Comparison of ENCODE assay signal across 33 mouse cellular contexts in the genomic region with DNA sequence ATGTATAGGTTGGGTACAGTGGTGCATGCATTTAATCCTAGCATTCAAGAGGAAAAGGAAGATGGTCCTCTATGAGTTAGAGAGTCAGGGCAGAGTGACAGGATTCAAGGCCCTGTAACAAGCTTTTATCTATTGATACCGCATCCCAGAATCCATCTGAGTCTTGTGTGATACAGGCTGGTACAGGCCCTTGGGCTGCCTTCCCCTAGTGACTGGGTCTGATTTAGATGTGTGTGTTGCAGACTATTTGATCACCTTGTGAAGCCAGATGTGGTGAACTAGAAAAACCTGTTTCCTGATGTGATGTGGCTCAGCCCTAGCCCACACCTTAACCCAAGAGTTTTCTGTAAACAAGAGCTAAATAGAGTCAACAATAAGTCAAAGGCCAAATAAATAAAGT. TPM values are rescaled to one million over a fixed set of nuclear protein-coding genes. Genes with fewer than 3 reads are reported as not detected.
DNase-seq lines count a peak whose midpoint lies in the region; ATAC-seq and TF ChIP-seq lines count a peak whose summit lies in the region.
"Had no signal": no experiment of that assay in that cellular context is flagged by ENCODE, and none has a peak within 500 bp of the region (broad histone marks: within the 10 kb centered on the region; RNA-seq: fewer than 3 reads in every experiment).

No protein-coding gene starts in this region.

- DNase-seq in CD4-positive, CD25-positive, alpha-beta regulatory T cell, adult 2 months (ENCODE audit: low read depth, low spot score): peak; percentile 8
- DNase-seq in kidney, adult 18-20 months: peak; percentile 1
- DNase-seq in lung, adult 2 months: peak; percentile 3
- DNase-seq in lung, adult 18-20 months: no peak
- no peak for DNase-seq in right cerebral cortex, postnatal 4 days
- DNase-seq: adrenal gland, adult 2 months; adrenal gland, postnatal 36 days; cerebellum, adult 8-10 months; cerebellum, postnatal 36 days; gastrocnemius, postnatal 36 days; heart, postnatal 14 days; kidney, adult 8-10 months; kidney, postnatal 14 days; lung, postnatal 36 days; right cerebral cortex, adult 18-20 months; thymus, adult 2 months had no signal

- H3K27ac ChIP-seq in kidney, embryonic 15.5 days: no peak overlapping the region
- H3K27ac ChIP-seq in stomach, embryonic 16.5 days (ENCODE audit: low read length): peak overlapping the region; percentile 46; the same call in 1 of the 2 replicates
- H3K27ac ChIP-seq: embryonic facial prominence, embryonic 12.5 days; intestine, embryonic 15.5 days; left cerebral cortex, adult 2 months; limb, embryonic 12.5 days; liver, embryonic 15.5 days; neural tube, embryonic 12.5 days had no signal

- H3K9me3 ChIP-seq in kidney, embryonic 15.5 days (replicated peaks): no peaks in the 10 kb centered on the region
- no peaks in the 10 kb centered on the region for H3K9me3 ChIP-seq in stomach, embryonic 16.5 days (replicated peaks; ENCODE audit: control insufficient read depth, low read length)
- H3K9me3 ChIP-seq: embryonic facial prominence, embryonic 12.5 days; intestine, embryonic 15.5 days; limb, embryonic 12.5 days; liver, embryonic 15.5 days; neural tube, embryonic 12.5 days had no signal

- H3K27me3 ChIP-seq in kidney, embryonic 15.5 days: peaks cover 13% of the 10 kb centered on the region
- peaks cover 2% of the 10 kb centered on the region; the same call in 1 of the 2 replicates for H3K27me3 ChIP-seq in stomach, embryonic 16.5 days (ENCODE audit: control insufficient read depth, insufficient read depth, low read length)

- H3K36me3 ChIP-seq in kidney, embryonic 15.5 days: no peaks in the 10 kb centered on the region
- H3K36me3 ChIP-seq in stomach, embryonic 16.5 days (ENCODE audit: control insufficient read depth, insufficient read depth, low read length): no peaks in the 10 kb centered on the region
- H3K36me3 ChIP-seq: embryonic facial prominence, embryonic 12.5 days; intestine, embryonic 15.5 days; limb, embryonic 12.5 days; liver, embryonic 15.5 days; neural tube, embryonic 12.5 days had no signal

- ATAC-seq in CD4-positive, CD25-positive, alpha-beta regulatory T cell, adult 4 months: no peak
- ATAC-seq in kidney, embryonic 15.5 days (replicated peaks; ENCODE audit: low FRiP score): no peak
- no peak for ATAC-seq in stomach, embryonic 16.5 days (ENCODE audit: insufficient read depth, low FRiP score)
- ATAC-seq: activated CD4-positive, CD25-positive, alpha-beta regulatory T cell, adult 4 months; forebrain, embryonic 14.5 days; hindbrain, embryonic 16.5 days; intestine, embryonic 15.5 days; midbrain, embryonic 16.5 days had no signal

- TF ChIP-seq CTCF in lung, adult 2 months (IDR thresholded peaks at IDR 0.05; ENCODE audit: insufficient read depth, low read length): no peak

- WGBS in kidney, embryonic 15.5 days: 89% methylated on average over 1 of the region's 1 CpGs
- 90% methylated on average over 1 of the region's 1 CpGs for WGBS in lung, adult 2 months
- 85% methylated on average over 1 of the region's 1 CpGs for WGBS in stomach, embryonic 16.5 days

- peaks cover 37% of the 10 kb centered on the region for H3K4me1 ChIP-seq in kidney, embryonic 15.5 days
- 0 out of 2 replicates have a peak, but pooled peaks cover 4% of the 10 kb centered on the region for H3K4me1 ChIP-seq in lung, adult 2 months (ENCODE audit: control insufficient read depth, insufficient read depth, low read length)
- H3K4me1 ChIP-seq in stomach, embryonic 16.5 days (ENCODE audit: control insufficient read depth, insufficient read depth, low read length): peaks cover 10% of the 10 kb centered on the region; the same call in 1 of the 2 replicates

- no peak overlapping the region for H3K4me3 ChIP-seq in kidney, embryonic 15.5 days (replicated peaks)
- H3K4me3 ChIP-seq in lung, adult 2 months (replicated peaks; ENCODE audit: extremely low read depth, low read depth, low read length): no peak overlapping the region
- no peak overlapping the region for H3K4me3 ChIP-seq in stomach, embryonic 16.5 days (replicated peaks; ENCODE audit: low read length)
- H3K4me3 ChIP-seq: embryonic facial prominence, embryonic 12.5 days; intestine, embryonic 15.5 days; left cerebral cortex, adult 2 months; limb, embryonic 12.5 days; liver, embryonic 15.5 days; neural tube, embryonic 12.5 days had no signal

- TF ChIP-seq POLR2A in lung, adult 2 months (IDR thresholded peaks at IDR 0.05; ENCODE audit: borderline replicate concordance, extremely low read depth, low read depth, low read length): no peak

- H3K9ac ChIP-seq in kidney, embryonic 15.5 days: no peak overlapping the region
- H3K9ac ChIP-seq in stomach, embryonic 16.5 days (ENCODE audit: low read length): no peak overlapping the region
- H3K9ac ChIP-seq: embryonic facial prominence, embryonic 12.5 days; intestine, embryonic 15.5 days; limb, embryonic 12.5 days; liver, embryonic 15.5 days; neural tube, embryonic 12.5 days had no signal

- H3K4me2 ChIP-seq in kidney, embryonic 15.5 days: no peak overlapping the region
- H3K4me2 ChIP-seq in stomach, embryonic 16.5 days (ENCODE audit: low read depth, low read length): no peak overlapping the region
- H3K4me2 ChIP-seq: embryonic facial prominence, embryonic 12.5 days; intestine, embryonic 15.5 days; limb, embryonic 12.5 days; liver, embryonic 15.5 days; midbrain, embryonic 11.5 days; neural tube, embryonic 12.5 days had no signal

RNA-seq across cellular contexts. Expression of a gene that starts 19.3 kb away (rescaled TPM):
- polyA plus RNA-seq in CD4-positive, CD25-positive, alpha-beta regulatory T cell, adult 4 months (2017; shearing (Covaris generic)): 1 to 10 TPM; 3.4 to 4.3 TPM
- 20.9 and 22.8 TPM in 2 replicates for polyA plus RNA-seq in kidney, embryonic 15.5 days (2015; fragmentation: Nextera tagmentation; extraction: Ambion mirVana)
- polyA plus RNA-seq in lung, adult 2 months (2012; rRNA removed): 13.4 and 14.0 TPM in 2 replicates
- polyA plus RNA-seq in stomach, embryonic 16.5 days (2015; fragmentation: Nextera tagmentation; extraction: Ambion mirVana): 15.1 and 17.2 TPM in 2 replicates

RNA-seq across cellular contexts. Expression of a gene that starts 54.5 kb away (rescaled TPM):
- polyA plus RNA-seq in CD4-positive, CD25-positive, alpha-beta regulatory T cell, adult 4 months (2017; shearing (Covaris generic)): under 1 TPM in 1 of 2 experiments, not detected in 1; 0.38 TPM
- 16.3 and 16.5 TPM in 2 replicates for polyA plus RNA-seq in kidney, embryonic 15.5 days (2015; fragmentation: Nextera tagmentation; extraction: Ambion mirVana)
- 14.9 and 15.2 TPM in 2 replicates for polyA plus RNA-seq in lung, adult 2 months (2012; rRNA removed)
- polyA plus RNA-seq in stomach, embryonic 16.5 days (2015; fragmentation: Nextera tagmentation; extraction: Ambion mirVana): 11.5 and 11.8 TPM in 2 replicates
- polyA plus RNA-seq: activated CD4-positive, CD25-positive, alpha-beta regulatory T cell, adult 4 months had no signal

RNA-seq across cellular contexts. Expression of a gene that starts 55.9 kb away (rescaled TPM):
- polyA plus RNA-seq in CD4-positive, CD25-positive, alpha-beta regulatory T cell, adult 4 months (2017; shearing (Covaris generic)): 1 to 10 TPM; 2.2 to 2.9 TPM
- not detected in 2 replicates for polyA plus RNA-seq in kidney, embryonic 15.5 days (2015; fragmentation: Nextera tagmentation; extraction: Ambion mirVana)
- polyA plus RNA-seq in lung, adult 2 months (2012; rRNA removed): 0.06 TPM in 1 of 2 replicates, not detected in the other
- 0.15 TPM in 1 of 2 replicates, not detected in the other for polyA plus RNA-seq in stomach, embryonic 16.5 days (2015; fragmentation: Nextera tagmentation; extraction: Ambion mirVana)
- polyA plus RNA-seq: adrenal gland, adult 2 months; forebrain, embryonic 14.5 days; heart, embryonic 14.5 days; liver, adult 2 months; liver, embryonic 15.5 days; midbrain, embryonic 11.5 days; midbrain, embryonic 16.5 days; stomach, embryonic 14.5 days had no signal

Comparison
In these comparisons a context has a peak if more than half of its experiments do, and no peak if none do; other contexts are left out.
1. DNase-seq: peak in CD4-positive, CD25-positive, alpha-beta regulatory T cell, adult 2 months (single experiment), kidney, adult 18-20 months (single experiment) and lung, adult 2 months (single experiment); none in lung, adult 18-20 months (0 of 2) and right cerebral cortex, postnatal 4 days (single experiment).